ENCODE assay signal across 7 mouse cellular contexts in the genomic region with DNA sequence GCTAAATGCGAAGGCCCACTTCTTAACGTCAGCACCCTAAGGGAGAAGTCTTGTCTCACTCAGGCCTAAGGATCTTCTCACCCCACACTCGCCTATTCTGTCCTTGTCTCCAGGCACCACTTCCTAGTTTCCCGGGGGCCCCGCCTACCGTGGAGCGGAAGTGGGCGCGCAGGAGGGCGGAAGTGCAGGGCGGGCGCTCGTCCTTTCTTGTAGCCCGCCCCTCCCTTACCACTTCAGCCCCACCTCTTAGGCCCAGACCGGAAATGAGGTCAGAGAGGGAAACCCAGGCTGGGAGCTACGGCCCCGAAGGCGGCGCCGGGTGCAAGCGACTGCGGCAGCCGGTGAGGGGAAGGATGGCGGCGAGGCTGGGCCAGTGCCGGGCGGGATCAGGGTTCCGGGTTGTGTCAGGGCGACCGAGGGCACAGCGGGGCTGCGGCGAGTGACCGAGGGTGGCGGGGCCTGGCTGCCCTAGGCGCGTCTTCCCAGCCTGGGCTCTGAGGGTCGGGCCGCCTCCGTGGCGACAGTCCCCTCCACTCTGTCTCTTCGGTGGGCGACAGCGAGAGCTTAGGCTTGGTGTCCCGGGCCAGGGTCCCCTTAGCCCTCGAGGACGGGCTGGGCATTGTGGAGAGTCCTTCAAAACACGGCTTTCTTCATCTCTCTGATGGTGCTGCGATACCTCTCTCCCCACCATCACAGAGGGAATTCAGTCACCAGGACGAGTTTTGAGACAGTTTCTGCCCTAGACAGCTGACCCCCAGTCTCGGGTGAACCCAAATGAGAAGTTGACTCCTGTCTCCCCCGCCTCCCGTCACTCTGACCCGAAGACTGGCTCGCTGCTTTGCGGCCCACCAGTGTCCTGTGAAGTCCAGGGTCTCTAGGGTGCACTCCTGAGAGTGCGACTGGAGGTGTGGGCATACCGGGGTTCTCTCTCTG. TPM values are rescaled to one million over a fixed set of nuclear protein-coding genes. Genes with fewer than 3 reads are reported as not detected.
DNase-seq lines count a peak whose midpoint lies in the region; ATAC-seq lines count a peak whose summit lies in the region.

A gene (plus strand): TSS at position 255 of the 933 bp plus-strand sequence.

- WGBS in intestine, embryonic 15.5 days, result under 1% methylated on average over 56 of the region's 58 CpGs
- WGBS in midbrain, embryonic 10.5 days, result under 1% methylated on average over 58 of the region's 58 CpGs

- intact Hi-C loops in gastrocnemius, postnatal 36 days (cut with DNase I), result no loop called here
- intact Hi-C loops in left cerebral cortex, postnatal 25 days (cut with DNase I), result no loop called here

- ATAC-seq in intestine, embryonic 15.5 days, result peak; percentile 100

- 0 out of 2 replicates have a peak, but pooled peaks cover 9% of the 10 kb centered on the region for H3K4me1 ChIP-seq in intestine, embryonic 15.5 days (replicated peaks)
- H3K4me1 ChIP-seq in midbrain, embryonic 10.5 days, result peaks cover 28% of the 10 kb centered on the region

- 0 out of 2 replicates have a peak, but pooled peaks cover 2% of the 10 kb centered on the region for H3K36me3 ChIP-seq in intestine, embryonic 15.5 days
- H3K36me3 ChIP-seq in midbrain, embryonic 10.5 days, result peaks cover 27% of the 10 kb centered on the region

- H3K27ac ChIP-seq in intestine, embryonic 15.5 days, result peak within 1 kb of the TSS; percentile 70
- H3K27ac ChIP-seq in midbrain, embryonic 10.5 days (replicated peaks), result peak within 1 kb of the TSS; percentile 91

- H3K4me3 ChIP-seq in intestine, embryonic 15.5 days (replicated peaks), result peak within 1 kb of the TSS; percentile 86
- H3K4me3 ChIP-seq in midbrain, embryonic 10.5 days, result peak within 1 kb of the TSS; percentile 85

- H3K9me3 ChIP-seq in intestine, embryonic 15.5 days, result no peaks in the 10 kb centered on the region
- no peaks in the 10 kb centered on the region for H3K9me3 ChIP-seq in midbrain, embryonic 10.5 days (replicated peaks)

- peak within 1 kb of the TSS; percentile 84 for H3K9ac ChIP-seq in intestine, embryonic 15.5 days

- peak within 1 kb of the TSS; percentile 72 for H3K4me2 ChIP-seq in intestine, embryonic 15.5 days (replicated peaks)

- H3K27me3 ChIP-seq in intestine, embryonic 15.5 days (replicated peaks), result no peaks in the 10 kb centered on the region
- no peaks in the 10 kb centered on the region for H3K27me3 ChIP-seq in midbrain, embryonic 10.5 days (ENCODE audit: low read depth, poor library complexity, severe bottlenecking)

- DNase-seq in adrenal gland, adult 2 months, result peak; percentile 97
- peak; percentile 94 for DNase-seq in embryo, embryonic 11.5 days (ENCODE audit: low read depth, low spot score)
- DNase-seq in gastrocnemius, postnatal 36 days, result peak; percentile 93 to 95
- DNase-seq in left cerebral cortex, postnatal 25 days (ENCODE audit: low spot score in 2 of 2), result peak; percentile 89 to 98
- DNase-seq in midbrain, embryonic 10.5 days (ENCODE audit: low spot score), result peak; percentile 95
- DNase-seq in right cerebral cortex, postnatal 4 days, result peak; percentile 88

RNA-seq across cellular contexts. Expression of the gene that starts here (rescaled TPM):
- total RNA-seq in adrenal gland, adult 2 months (2021), result 10 to 100 TPM; 17.6 to 18.6 TPM
- 5.7 and 7.0 TPM in 2 replicates for polyA plus RNA-seq in adrenal gland, adult 2 months (2012; rRNA removed)
- total RNA-seq in gastrocnemius, postnatal 36 days (2021), result 10 to 100 TPM; 11.9 TPM
- 10.7 and 11.5 TPM in 2 replicates for polyA plus RNA-seq in intestine, embryonic 15.5 days (2015; fragmentation: Nextera tagmentation; extraction: Ambion mirVana)
- 10 to 100 TPM; 35.8 to 37.2 TPM for total RNA-seq in left cerebral cortex, postnatal 25 days (2021)
- 18.2 and 20.1 TPM in 2 replicates for polyA plus RNA-seq in midbrain, embryonic 10.5 days (2016; fragmentation: Nextera tagmentation; extraction: Ambion mirVana)

Comparison
In these comparisons a context has a peak if more than half of its experiments do, and no peak if none do; other contexts are left out.
1. Peak in every context shown above with its lines: DNase-seq, ATAC-seq, H3K4me3 ChIP-seq and H3K27ac ChIP-seq.